Mouse (Mus musculus) G1E (cell line): ENCODE results near the gene Zbtb21.

Experiments used
- CTCF ChIP-seq: IDR thresholded peaks from 2 replicates; pipeline ENCODE4 v1.5.1; 2012; ENCODE audit warnings: low read depth, low read length, inconsistent platforms, mixed read lengths
- GATA1 ChIP-seq: IDR thresholded peaks from 2 replicates; pipeline ENCODE4 v1.6.1; 2012; ENCODE audit warnings: borderline replicate concordance, low read length, inconsistent platforms, mixed read lengths
- GATA2 ChIP-seq: IDR thresholded peaks from 2 replicates; pipeline ENCODE4 v1.6.1; 2012; ENCODE audit warnings: low read depth, low read length, inconsistent platforms, borderline replicate concordance
- POLR2AphosphoS5 ChIP-seq: IDR thresholded peaks from 2 replicates; pipeline ENCODE4 v1.6.1; 2012; ENCODE audit warnings: low read depth, low read length, inconsistent platforms; ENCODE audit not compliant: insufficient replicate concordance
- TAL1 ChIP-seq: conservative IDR thresholded peaks from 2 replicates; pipeline ENCODE4 v1.6.1; 2012; ENCODE audit warnings: low read depth, low read length, inconsistent platforms, mixed read lengths

DNA sequence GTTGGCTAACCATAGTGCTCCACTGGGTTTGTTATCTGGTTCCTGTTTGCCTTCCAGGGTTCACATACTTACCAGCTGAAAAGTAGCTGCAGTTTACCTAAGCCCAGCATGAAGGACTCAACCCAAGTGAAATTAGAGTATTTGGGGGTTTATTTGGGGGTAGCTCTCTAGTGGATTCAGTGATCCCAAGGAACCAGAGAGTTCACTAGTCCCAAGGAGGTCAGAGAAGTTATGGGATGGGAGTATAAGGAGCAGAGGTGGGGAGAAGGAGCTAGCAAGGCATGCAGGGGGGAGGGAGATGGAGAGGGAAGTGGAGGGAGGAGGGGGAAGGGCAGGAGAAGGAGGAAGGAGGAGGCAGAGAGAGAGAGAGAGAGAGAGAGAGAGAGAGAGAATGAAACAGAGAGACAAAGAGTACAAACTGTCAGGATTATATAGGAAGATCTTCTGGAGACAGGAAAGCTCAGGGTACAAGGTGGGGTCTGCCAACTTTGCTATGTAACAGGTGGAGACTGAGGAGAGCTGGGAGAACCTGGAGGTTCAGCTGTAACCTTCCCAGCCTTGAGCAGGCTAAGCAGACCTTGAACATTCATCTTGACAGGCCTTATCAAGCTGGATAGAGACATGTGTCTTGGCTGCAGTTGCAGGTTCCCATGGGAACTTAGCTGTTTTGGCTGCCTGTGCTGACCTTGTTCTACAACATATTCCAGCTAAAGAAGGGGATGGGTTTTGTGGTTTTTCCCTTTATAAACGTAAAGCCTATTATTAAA lies 33.6 kb upstream of the Zbtb21 start:
- TF ChIP-seq CTCF = no peak
- TF ChIP-seq GATA1 = no peak
- no peak for TF ChIP-seq POLR2AphosphoS5
- TF ChIP-seq TAL1 = no peak
- TF ChIP-seq GATA2 = no peak
